Mouse (Mus musculus): ENCODE measurements around the gene Cx3cr1.

DNA sequence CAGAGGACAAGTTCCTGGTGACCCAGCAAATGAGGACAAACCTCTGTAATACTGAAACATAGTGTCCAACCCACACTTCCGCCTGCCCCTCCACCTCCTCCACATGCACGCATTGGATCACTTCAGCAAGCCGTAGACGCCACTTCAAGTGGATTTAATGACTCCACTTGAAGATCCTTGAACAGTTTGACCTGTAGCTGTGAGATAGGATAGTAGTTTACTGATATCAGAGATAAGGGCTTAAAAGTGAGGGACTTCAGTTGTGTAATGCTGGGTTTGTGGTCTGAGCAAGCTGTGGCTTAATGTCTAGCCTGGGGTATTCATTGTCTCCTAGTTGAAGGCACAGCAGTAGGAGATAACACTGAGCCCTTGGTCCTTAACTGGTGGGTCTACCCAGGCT is 146.2 kb downstream of the Cx3cr1 start:
- TF ChIP-seq CTCF (IDR thresholded peaks at IDR 0.05; ENCODE audit: extremely low read depth, insufficient read length, insufficient replicate concordance, low read depth, low read length) (no peak), POLR2A (IDR thresholded peaks at IDR 0.05; ENCODE audit: low read depth, low read length) (no peak)

Data from small intestine, adult 2 months (tissue).